Mouse (Mus musculus): ENCODE measurements at regions not wholly inside any gene's neighbourhood (a gene's known extent, or its start where the extent isn't known, plus 50 kb on each side); places are given as distances from the start of the nearest gene placed in this dataset.

GRCm38 (mm10) chr17:85932360-85933132 is 212.4 kb downstream of the Srbd1 start:
- no peak for DNase-seq

GRCm38 (mm10) chr17:85931955-85932354 is 213.0 kb downstream of the Srbd1 start:
- no peak for DNase-seq

GRCm38 (mm10) chr17:85930789-85931188 is 214.2 kb downstream of the Srbd1 start:
- no peak for DNase-seq

GRCm38 (mm10) chr17:85930331-85930730 is 214.6 kb downstream of the Srbd1 start:
- no peak for DNase-seq

GRCm38 (mm10) chr17:85929699-85930286 is 215.2 kb downstream of the Srbd1 start:
- DNase-seq = no peak

GRCm38 (mm10) chr17:85928543-85928942 is 216.4 kb downstream of the Srbd1 start:
- no peak for DNase-seq

GRCm38 (mm10) chr17:85927261-85927660 is 217.7 kb downstream of the Srbd1 start:
- no peak for DNase-seq

- no peak for DNase-seq
These were observed 218.9 kb downstream of the Srbd1 start for GRCm38 (mm10) chr17:85926044-85926443.

- DNase-seq = no peak
These were observed 223.7 kb downstream of the Srbd1 start for GRCm38 (mm10) chr17:85921219-85921673.

- DNase-seq = no peak
These were observed 225.1 kb downstream of the Srbd1 start for GRCm38 (mm10) chr17:85919868-85920267.

- DNase-seq = no peak
These were observed 227.8 kb upstream of the Six2 start for GRCm38 (mm10) chr17:85915870-85916269.

GRCm38 (mm10) chr17:85914062-85914461 is 226.0 kb upstream of the Six2 start:
- DNase-seq = no peak

- no peak for DNase-seq
These were observed 220.6 kb upstream of the Six2 start for GRCm38 (mm10) chr17:85908709-85909108.

GRCm38 (mm10) chr17:85906597-85907187 is 218.6 kb upstream of the Six2 start:
- DNase-seq = no peak

- no peak for DNase-seq
These were observed 214.5 kb upstream of the Six2 start for GRCm38 (mm10) chr17:85902575-85902974.

GRCm38 (mm10) chr17:85899096-85899495 is 211.0 kb upstream of the Six2 start:
- no peak for DNase-seq

- DNase-seq = no peak
These were observed 207.9 kb upstream of the Six2 start for GRCm38 (mm10) chr17:85895978-85896377.

- DNase-seq = no peak
These were observed 203.2 kb upstream of the Six2 start for GRCm38 (mm10) chr17:85891243-85891642.

GRCm38 (mm10) chr17:85889746-85890532 is 201.9 kb upstream of the Six2 start:
- DNase-seq = no peak

GRCm38 (mm10) chr17:85888568-85889398 is 200.7 kb upstream of the Six2 start:
- DNase-seq = no peak

GRCm38 (mm10) chr17:85886675-85887074 is 198.6 kb upstream of the Six2 start:
- DNase-seq = no peak

- DNase-seq = no peak
These were observed 198.2 kb upstream of the Six2 start for GRCm38 (mm10) chr17:85886237-85886636.

Measured in thymus, postnatal 36 days (tissue).